Comparison of ENCODE assay signal across 8 mouse cellular contexts in genomic region chr8:3475715-3476429, GRCm38 (mm10). TPM values are rescaled to one million over a fixed set of nuclear protein-coding genes. Genes with fewer than 3 reads are reported as not detected.
A peak's percentile ranks its signal among the peaks of the same experiment; 100 is the strongest.
DNase-seq lines count a peak whose midpoint lies in the region; ATAC-seq and TF ChIP-seq lines count a peak whose summit lies in the region.

No protein-coding gene starts in this region.

- WGBS in heart, embryonic 11.5 days (ENCODE audit: insufficient replicate concordance) = 18% methylated on average over 37 of the region's 37 CpGs
- 34% methylated on average over 37 of the region's 37 CpGs for WGBS in bone marrow, adult 2 months
- 28% methylated on average over 37 of the region's 37 CpGs for WGBS in hindbrain, embryonic 12.5 days

- peak overlapping the region; percentile 67 for H3K4me2 ChIP-seq in heart, embryonic 11.5 days
- peak overlapping the region; percentile 50 for H3K4me2 ChIP-seq in hindbrain, embryonic 12.5 days (replicated peaks)

- ATAC-seq in heart, embryonic 11.5 days (replicated peaks; ENCODE audit: insufficient number of reproducible peaks, low FRiP score, low TSS enrichment) = no peak
- ATAC-seq in hindbrain, embryonic 12.5 days (ENCODE audit: low FRiP score) = peak; percentile 47
- ATAC-seq in erythroblast, adult 5-6 weeks (replicated peaks; ENCODE audit: low FRiP score, poor library complexity, severe bottlenecking) = no peak

- H3K9ac ChIP-seq in heart, embryonic 11.5 days (ENCODE audit: low read depth, low read length) = peak overlapping the region; percentile 17
- H3K9ac ChIP-seq in hindbrain, embryonic 12.5 days = peak overlapping the region; percentile 47

- no peak for TF ChIP-seq CTCF in bone marrow, adult 2 months (IDR thresholded peaks at IDR 0.05; ENCODE audit: control insufficient read depth, insufficient read depth, low read length)

- H3K27me3 ChIP-seq in heart, embryonic 11.5 days (ENCODE audit: control insufficient read depth, insufficient read depth, low read length) = peaks cover 6% of the 10 kb centered on the region; the same call in 1 of the 2 replicates
- H3K27me3 ChIP-seq in hindbrain, embryonic 12.5 days = peaks cover 22% of the 10 kb centered on the region

- no peaks in the 10 kb centered on the region for H3K9me3 ChIP-seq in heart, embryonic 11.5 days (replicated peaks; ENCODE audit: control insufficient read depth, low read length)
- no peaks in the 10 kb centered on the region for H3K9me3 ChIP-seq in hindbrain, embryonic 12.5 days (replicated peaks)

- peak; percentile 21; the same call in 1 of the 2 replicates for TF ChIP-seq POLR2A in bone marrow, adult 2 months (IDR thresholded peaks at IDR 0.05; ENCODE audit: borderline replicate concordance, control insufficient read depth, low read depth, low read length)

- peak overlapping the region; percentile 32 for H3K4me3 ChIP-seq in heart, embryonic 11.5 days (ENCODE audit: low read depth, low read length)
- no peak overlapping the region for H3K4me3 ChIP-seq in bone marrow, adult 2 months (replicated peaks; ENCODE audit: control insufficient read depth, low read depth, low read length)
- H3K4me3 ChIP-seq in hindbrain, embryonic 12.5 days = peak overlapping the region; percentile 27

- no peak for DNase-seq in heart, adult 8-10 months (ENCODE audit: low spot score)
- DNase-seq in mesoderm, embryonic 11.5 days (ENCODE audit: low read depth, low spot score) = peak; percentile 31
- no peak for DNase-seq in adrenal gland, postnatal 14 days
- DNase-seq in right cerebral cortex, postnatal 14 days = no peak

- no peak overlapping the region for H3K27ac ChIP-seq in heart, embryonic 11.5 days (ENCODE audit: low read depth, low read length)
- no peak overlapping the region for H3K27ac ChIP-seq in bone marrow, adult 2 months (ENCODE audit: control insufficient read depth, insufficient read depth, low read depth, low read length, poor library complexity)
- no peak overlapping the region for H3K27ac ChIP-seq in hindbrain, embryonic 12.5 days

- H3K36me3 ChIP-seq in heart, embryonic 11.5 days (ENCODE audit: control insufficient read depth, insufficient read depth, low read length) = no peaks in the 10 kb centered on the region
- no peaks in the 10 kb centered on the region for H3K36me3 ChIP-seq in hindbrain, embryonic 12.5 days

- H3K4me1 ChIP-seq in heart, embryonic 11.5 days (ENCODE audit: control insufficient read depth, insufficient read depth, low read length) = 0 out of 2 replicates have a peak, but pooled peaks cover 2% of the 10 kb centered on the region
- H3K4me1 ChIP-seq in bone marrow, adult 2 months (ENCODE audit: control insufficient read depth, insufficient read depth, low read length) = no peaks in the 10 kb centered on the region; the same call in 1 of the 2 replicates
- no peaks in the 10 kb centered on the region for H3K4me1 ChIP-seq in hindbrain, embryonic 12.5 days

RNA-seq across cellular contexts. Expression of gene Tex45, which starts 5.2 kb away (rescaled TPM):
- polyA plus RNA-seq in heart, embryonic 11.5 days (2014; fragmentation: Nextera tagmentation; extraction: Ambion mirVana) = not detected in 2 replicates
- under 1 TPM in 1 of 4 experiments, not detected in 3; 0.16 TPM for total RNA-seq in heart, adult 8-10 months (2022)
- 1.00 TPM in 1 of 2 replicates, not detected in the other for polyA plus RNA-seq in bone marrow, adult 2 months (2011; ENCODE audit: insufficient read depth, insufficient read length, low replicate concordance, missing spikeins)
- not detected in 2 replicates for polyA plus RNA-seq in hindbrain, embryonic 12.5 days (2016; fragmentation: Nextera tagmentation; extraction: Ambion mirVana)
- not detected in 2 replicates for total RNA-seq in adrenal gland, postnatal 14 days (2021)
- not detected in 2 replicates for total RNA-seq in erythroblast, adult 5-6 weeks (2015; ENCODE audit: low replicate concordance)
- total RNA-seq in erythroblast, adult 5-6 weeks (2017; ENCODE audit: low replicate concordance) = not detected in 2 replicates

RNA-seq across cellular contexts. Expression of gene Pex11g, which starts 8.4 kb away (rescaled TPM):
- polyA plus RNA-seq in heart, embryonic 11.5 days (2014; fragmentation: Nextera tagmentation; extraction: Ambion mirVana) = 2.7 and 3.1 TPM in 2 replicates
- total RNA-seq in heart, adult 8-10 months (2022) = 1 to 10 TPM; 2.6 to 4.7 (median 4.1) TPM
- polyA plus RNA-seq in bone marrow, adult 2 months (2011; ENCODE audit: insufficient read depth, insufficient read length, low replicate concordance, missing spikeins) = 1.7 and 2.6 TPM in 2 replicates
- 3.7 and 4.3 TPM in 2 replicates for polyA plus RNA-seq in hindbrain, embryonic 12.5 days (2016; fragmentation: Nextera tagmentation; extraction: Ambion mirVana)
- 12.8 and 13.5 TPM in 2 replicates for total RNA-seq in adrenal gland, postnatal 14 days (2021)
- total RNA-seq in erythroblast, adult 5-6 weeks (2015; ENCODE audit: low replicate concordance) = 9.2 TPM in 1 of 2 replicates, not detected in the other
- 0.09 and 0.28 TPM in 2 replicates for total RNA-seq in erythroblast, adult 5-6 weeks (2017; ENCODE audit: low replicate concordance)

RNA-seq across cellular contexts. Expression of gene Zfp358, which starts 17.1 kb away (rescaled TPM):
- polyA plus RNA-seq in heart, embryonic 11.5 days (2014; fragmentation: Nextera tagmentation; extraction: Ambion mirVana) = 11.5 and 19.7 TPM in 2 replicates
- total RNA-seq in heart, adult 8-10 months (2022) = 10 to 100 TPM; 24.2 to 30.9 (median 29.6) TPM
- polyA plus RNA-seq in bone marrow, adult 2 months (2011; ENCODE audit: insufficient read depth, insufficient read length, low replicate concordance, missing spikeins) = 3.9 and 5.8 TPM in 2 replicates
- 77.9 and 79.9 TPM in 2 replicates for polyA plus RNA-seq in hindbrain, embryonic 12.5 days (2016; fragmentation: Nextera tagmentation; extraction: Ambion mirVana)
- total RNA-seq in adrenal gland, postnatal 14 days (2021) = 19.2 and 24.7 TPM in 2 replicates
- 2.1 and 3.8 TPM in 2 replicates for total RNA-seq in erythroblast, adult 5-6 weeks (2015; ENCODE audit: low replicate concordance)
- 0.17 and 1.1 TPM in 2 replicates for total RNA-seq in erythroblast, adult 5-6 weeks (2017; ENCODE audit: low replicate concordance)

RNA-seq across cellular contexts. Expression of gene Mcoln1, which starts 24.4 kb away (rescaled TPM):
- 31.3 and 48.1 TPM in 2 replicates for polyA plus RNA-seq in heart, embryonic 11.5 days (2014; fragmentation: Nextera tagmentation; extraction: Ambion mirVana)
- total RNA-seq in heart, adult 8-10 months (2022) = 10 to 100 TPM; 20.6 to 24.2 (median 23.3) TPM
- 97.4 and 154 TPM in 2 replicates for polyA plus RNA-seq in bone marrow, adult 2 months (2011; ENCODE audit: insufficient read depth, insufficient read length, low replicate concordance, missing spikeins)
- polyA plus RNA-seq in hindbrain, embryonic 12.5 days (2016; fragmentation: Nextera tagmentation; extraction: Ambion mirVana) = 79.5 and 83.2 TPM in 2 replicates
- total RNA-seq in adrenal gland, postnatal 14 days (2021) = 31.8 and 37.5 TPM in 2 replicates
- 20.2 and 33.6 TPM in 2 replicates for total RNA-seq in erythroblast, adult 5-6 weeks (2015; ENCODE audit: low replicate concordance)
- total RNA-seq in erythroblast, adult 5-6 weeks (2017; ENCODE audit: low replicate concordance) = 32.5 and 75.4 TPM in 2 replicates

RNA-seq across cellular contexts. Expression of gene Pnpla6, which starts 39.3 kb away (rescaled TPM):
- 14.0 and 15.9 TPM in 2 replicates for polyA plus RNA-seq in heart, embryonic 11.5 days (2014; fragmentation: Nextera tagmentation; extraction: Ambion mirVana)
- total RNA-seq in heart, adult 8-10 months (2022) = 1 to 10 TPM; 8.8 to 9.8 (median 9.6) TPM
- 36.3 and 52.7 TPM in 2 replicates for polyA plus RNA-seq in bone marrow, adult 2 months (2011; ENCODE audit: insufficient read depth, insufficient read length, low replicate concordance, missing spikeins)
- 32.6 and 38.9 TPM in 2 replicates for polyA plus RNA-seq in hindbrain, embryonic 12.5 days (2016; fragmentation: Nextera tagmentation; extraction: Ambion mirVana)
- total RNA-seq in adrenal gland, postnatal 14 days (2021) = 29.9 and 41.0 TPM in 2 replicates
- 40.9 and 43.5 TPM in 2 replicates for total RNA-seq in erythroblast, adult 5-6 weeks (2015; ENCODE audit: low replicate concordance)
- total RNA-seq in erythroblast, adult 5-6 weeks (2017; ENCODE audit: low replicate concordance) = 61.4 and 77.4 TPM in 2 replicates
